Mouse (Mus musculus): ENCODE results near the gene Syn3. TPM values are rescaled to one million over a fixed set of nuclear protein-coding genes. Genes with fewer than 3 reads are reported as not detected.

The Syn3 gene
- total RNA-seq, 4 experiments from 2014 or later: 0.10 to 0.90 (median 0.57) TPM

GRCm38 (mm10) chr10:86010636-86011035 is 488.1 kb downstream of the Syn3 start:
- no peak for DNase-seq (ENCODE audit: low spot score in 2 of 2)

- no peak for DNase-seq (ENCODE audit: low spot score in 2 of 2)
Measured at GRCm38 (mm10) chr10:86009688-86010087, 489.0 kb downstream of the Syn3 start.

- DNase-seq (ENCODE audit: low spot score in 2 of 2): no peak
Measured at GRCm38 (mm10) chr10:86006455-86006854, 492.2 kb downstream of the Syn3 start.

Other genes with a start within 250 kb of the Syn3 start
- gene Timp3, start 198.5 kb downstream of the Syn3 start, total RNA-seq (2022): 10 to 100 TPM; 47.0 to 80.7 (median 56.9) TPM
- gene Hsp90b1, start 206.6 kb upstream of the Syn3 start, total RNA-seq (2022): 100 to 1,000 TPM in 3 of 4 experiments, 10 to 100 TPM in 1; 97.1 to 109 (median 103) TPM
- 1 to 10 TPM; 2.2 to 2.6 (median 2.3) TPM for gene Ttc41, start 206.9 kb upstream of the Syn3 start, total RNA-seq (2022)

All from gastrocnemius, adult 8-10 months (tissue).